Mouse (Mus musculus): ENCODE data around the gene Cacng4. TPM values are rescaled to one million over a fixed set of nuclear protein-coding genes. Genes with fewer than 3 reads are reported as not detected.

Gene Cacng4
- polyA plus RNA-seq, 1 experiment from 2014 or later: 4.3 TPM

- Histone ChIP-seq H3K27ac (no peak overlapping the region), H3K4me3 (no peak overlapping the region), H3K9ac (no peak overlapping the region)
Measured at GRCm38 (mm10) chr11:107705476-107706074, 88.8 kb downstream of the Cacng4 start.

GRCm38 (mm10) chr11:107705060-107705459 is 89.3 kb downstream of the Cacng4 start:
- ATAC-seq (ENCODE audit: insufficient number of reproducible peaks, low FRiP score, low TSS enrichment, low read depth): no peak
- H3K4me1 ChIP-seq: peaks cover 29% of the 10 kb centered on the region
- H3K9ac ChIP-seq: no peak overlapping the region
- H3K27me3 ChIP-seq: no peaks in the 10 kb centered on the region
- 60% methylated on average over 6 of the region's 6 CpGs for WGBS
- no peak overlapping the region for H3K4me3 ChIP-seq
- H3K9me3 ChIP-seq: no peaks in the 10 kb centered on the region
- H3K36me3 ChIP-seq: no peaks in the 10 kb centered on the region
- no peak overlapping the region for H3K4me2 ChIP-seq
- H3K27ac ChIP-seq: no peak overlapping the region

More at GRCm38 (mm10) chr11:107705476-107706074, 88.8 kb downstream of the Cacng4 start:
- H3K27me3 ChIP-seq: no peaks in the 10 kb centered on the region
- H3K9me3 ChIP-seq: no peaks in the 10 kb centered on the region
- H3K4me2 ChIP-seq: no peak overlapping the region
- no peaks in the 10 kb centered on the region for H3K36me3 ChIP-seq
- WGBS: 51% methylated on average over 11 of the region's 11 CpGs
- ATAC-seq (ENCODE audit: insufficient number of reproducible peaks, low FRiP score, low TSS enrichment, low read depth): no peak
- peaks cover 33% of the 10 kb centered on the region for H3K4me1 ChIP-seq

GRCm38 (mm10) chr11:107703272-107704134 is 90.9 kb downstream of the Cacng4 start:
- H3K27me3 ChIP-seq: no peaks in the 10 kb centered on the region
- no peak overlapping the region for H3K4me2 ChIP-seq
- no peaks in the 10 kb centered on the region for H3K9me3 ChIP-seq
- no peak overlapping the region for H3K27ac ChIP-seq
- WGBS: 61% methylated on average over 27 of the region's 27 CpGs
- H3K4me1 ChIP-seq: peaks cover 29% of the 10 kb centered on the region
- H3K4me3 ChIP-seq: no peak overlapping the region
- H3K9ac ChIP-seq: no peak overlapping the region
- no peak for ATAC-seq (ENCODE audit: insufficient number of reproducible peaks, low FRiP score, low TSS enrichment, low read depth)
- no peaks in the 10 kb centered on the region for H3K36me3 ChIP-seq

DNA sequence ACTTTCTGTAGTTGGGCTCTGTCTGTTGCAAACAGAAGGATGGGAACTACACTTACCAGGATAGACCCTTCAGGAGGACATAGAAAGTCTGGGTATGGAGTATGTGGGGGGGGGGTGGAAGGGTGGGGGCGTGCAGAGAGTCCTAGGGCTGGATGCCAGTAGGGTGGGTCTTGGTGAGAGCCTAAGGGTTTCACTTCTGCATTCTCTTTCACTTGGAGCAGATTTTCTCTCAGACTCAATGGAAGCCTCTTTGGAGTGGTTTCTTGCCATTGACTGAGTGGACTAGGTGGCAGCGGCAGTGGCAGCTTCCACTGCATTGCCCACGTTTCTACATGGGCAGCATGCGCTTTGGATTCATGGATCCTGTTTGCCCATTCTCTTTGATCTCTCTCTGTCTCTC is 94.4 kb downstream of the Cacng4 start:
- Histone ChIP-seq H3K4me3 (no peak overlapping the region), H3K9me3 (no peaks in the 10 kb centered on the region), H3K27me3 (no peaks in the 10 kb centered on the region), H3K36me3 (no peaks in the 10 kb centered on the region), H3K4me2 (no peak overlapping the region), H3K4me1 (peaks cover 23% of the 10 kb centered on the region), H3K27ac (no peak overlapping the region), H3K9ac (no peak overlapping the region)
- no peak for ATAC-seq (ENCODE audit: insufficient number of reproducible peaks, low FRiP score, low TSS enrichment, low read depth)
- WGBS: 90% methylated on average over 4 of the region's 4 CpGs

- Histone ChIP-seq H3K4me3 (no peak overlapping the region), H3K27ac (no peak overlapping the region), H3K4me2 (no peak overlapping the region), H3K9me3 (no peaks in the 10 kb centered on the region), H3K9ac (no peak overlapping the region), H3K27me3 (no peaks in the 10 kb centered on the region), H3K4me1 (peaks cover 6% of the 10 kb centered on the region; the same call in 1 of the 2 replicates), H3K36me3 (peaks cover 3% of the 10 kb centered on the region)
- 83% methylated on average over 6 of the region's 6 CpGs for WGBS
- ATAC-seq (ENCODE audit: insufficient number of reproducible peaks, low FRiP score, low TSS enrichment, low read depth): no peak
Measured at GRCm38 (mm10) chr11:107693338-107693737, 101.0 kb downstream of the Cacng4 start.

- no peak overlapping the region for H3K9ac ChIP-seq
- peaks cover 6% of the 10 kb centered on the region; the same call in 1 of the 2 replicates for H3K4me1 ChIP-seq
- H3K9me3 ChIP-seq: no peaks in the 10 kb centered on the region
- H3K27ac ChIP-seq: no peak overlapping the region
- peaks cover 7% of the 10 kb centered on the region for H3K36me3 ChIP-seq
- 80% methylated on average over 8 of the region's 8 CpGs for WGBS
- H3K4me3 ChIP-seq: no peak overlapping the region
- no peaks in the 10 kb centered on the region for H3K27me3 ChIP-seq
- no peak for ATAC-seq (ENCODE audit: insufficient number of reproducible peaks, low FRiP score, low TSS enrichment, low read depth)
- H3K4me2 ChIP-seq: no peak overlapping the region
Measured at GRCm38 (mm10) chr11:107691569-107691968, 102.8 kb downstream of the Cacng4 start.

DNA sequence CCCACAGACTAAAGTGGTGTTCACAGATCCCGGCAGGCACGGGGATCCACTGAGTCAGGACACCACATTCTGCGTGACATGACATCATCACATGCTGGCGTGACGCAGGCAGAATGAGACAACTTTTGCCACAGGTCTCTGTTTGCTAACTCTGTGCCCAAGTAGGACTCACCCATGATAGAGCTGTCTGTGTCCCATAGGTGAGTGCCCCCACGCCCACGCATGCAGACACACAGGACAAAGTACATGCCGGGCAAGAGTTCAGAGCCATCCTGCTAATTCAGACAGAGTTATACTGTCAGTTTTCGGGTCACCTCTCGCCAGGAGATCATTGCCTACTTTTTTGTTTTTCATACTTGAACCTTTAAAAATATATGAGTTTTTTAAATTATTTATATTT is 105.9 kb downstream of the Cacng4 start:
- Histone ChIP-seq H3K4me1 (peaks cover 3% of the 10 kb centered on the region; the same call in 1 of the 2 replicates), H3K9ac (no peak overlapping the region), H3K36me3 (peaks cover 23% of the 10 kb centered on the region), H3K4me2 (no peak overlapping the region), H3K27me3 (no peaks in the 10 kb centered on the region), H3K9me3 (no peaks in the 10 kb centered on the region), H3K27ac (no peak overlapping the region), H3K4me3 (no peak overlapping the region)
- no peak for ATAC-seq (ENCODE audit: insufficient number of reproducible peaks, low FRiP score, low TSS enrichment, low read depth)
- 96% methylated on average over 10 of the region's 10 CpGs for WGBS

GRCm38 (mm10) chr11:107686290-107686689 is 108.1 kb downstream of the Cacng4 start:
- WGBS: 87% methylated on average over 20 of the region's 20 CpGs
- no peak overlapping the region for H3K4me3 ChIP-seq
- H3K9ac ChIP-seq: no peak overlapping the region
- ATAC-seq (ENCODE audit: insufficient number of reproducible peaks, low FRiP score, low TSS enrichment, low read depth): no peak
- peaks cover 4% of the 10 kb centered on the region; the same call in 1 of the 2 replicates for H3K4me1 ChIP-seq
- no peak overlapping the region for H3K4me2 ChIP-seq
- H3K36me3 ChIP-seq: peaks cover 28% of the 10 kb centered on the region
- H3K27me3 ChIP-seq: no peaks in the 10 kb centered on the region
- no peak overlapping the region for H3K27ac ChIP-seq
- no peaks in the 10 kb centered on the region for H3K9me3 ChIP-seq

DNA sequence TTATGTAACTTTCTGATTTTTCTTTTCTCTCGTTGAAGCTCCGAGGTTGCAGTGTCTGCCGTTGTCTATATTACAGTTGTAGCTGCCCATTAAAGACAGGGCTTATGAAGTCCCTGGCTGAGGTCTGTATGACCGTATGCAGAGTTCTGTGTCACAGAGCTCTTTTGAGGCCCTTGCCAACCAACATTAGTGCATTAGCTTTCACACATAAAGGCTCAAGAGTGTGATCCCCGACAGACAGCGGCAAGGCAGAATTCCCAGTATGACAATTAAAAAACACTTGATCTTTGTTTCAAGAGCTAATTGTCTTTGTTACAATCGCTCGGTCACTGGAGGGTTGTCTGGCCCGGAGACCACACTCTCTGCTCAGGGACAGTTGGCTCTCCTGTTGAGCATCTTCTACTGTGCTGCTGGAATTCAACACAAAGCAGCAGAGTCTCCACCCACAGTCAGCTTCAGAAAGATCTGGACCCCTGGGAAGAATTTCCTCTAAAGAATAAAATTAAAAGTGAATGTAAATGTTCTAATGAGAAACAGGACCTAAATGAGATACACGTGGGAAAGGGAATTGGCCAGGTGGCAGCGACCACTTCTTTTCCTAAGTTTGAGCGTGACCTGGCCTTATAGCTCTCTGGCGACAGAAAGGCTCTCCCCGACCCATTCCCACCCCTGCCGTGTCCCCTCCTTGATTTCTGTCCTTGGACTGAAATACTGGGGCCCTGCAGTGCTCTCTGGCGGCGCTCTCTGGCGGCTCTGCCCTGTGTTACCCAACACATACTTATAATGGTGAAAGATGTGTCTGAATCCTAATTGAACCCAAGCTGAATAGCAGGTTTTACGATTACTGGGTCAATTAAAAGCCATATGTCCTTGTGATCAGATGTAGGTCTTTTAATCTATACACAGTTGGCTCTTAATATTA is 110.6 kb downstream of the Cacng4 start:
- no peak for ATAC-seq (ENCODE audit: insufficient number of reproducible peaks, low FRiP score, low TSS enrichment, low read depth)
- Histone ChIP-seq H3K9me3 (no peaks in the 10 kb centered on the region), H3K4me2 (no peak overlapping the region), H3K27ac (no peak overlapping the region), H3K27me3 (no peaks in the 10 kb centered on the region), H3K36me3 (peaks cover 28% of the 10 kb centered on the region), H3K4me1 (peaks cover 4% of the 10 kb centered on the region; the same call in 1 of the 2 replicates), H3K9ac (no peak overlapping the region), H3K4me3 (no peak overlapping the region)
- 43% methylated on average over 19 of the region's 19 CpGs for WGBS

DNA sequence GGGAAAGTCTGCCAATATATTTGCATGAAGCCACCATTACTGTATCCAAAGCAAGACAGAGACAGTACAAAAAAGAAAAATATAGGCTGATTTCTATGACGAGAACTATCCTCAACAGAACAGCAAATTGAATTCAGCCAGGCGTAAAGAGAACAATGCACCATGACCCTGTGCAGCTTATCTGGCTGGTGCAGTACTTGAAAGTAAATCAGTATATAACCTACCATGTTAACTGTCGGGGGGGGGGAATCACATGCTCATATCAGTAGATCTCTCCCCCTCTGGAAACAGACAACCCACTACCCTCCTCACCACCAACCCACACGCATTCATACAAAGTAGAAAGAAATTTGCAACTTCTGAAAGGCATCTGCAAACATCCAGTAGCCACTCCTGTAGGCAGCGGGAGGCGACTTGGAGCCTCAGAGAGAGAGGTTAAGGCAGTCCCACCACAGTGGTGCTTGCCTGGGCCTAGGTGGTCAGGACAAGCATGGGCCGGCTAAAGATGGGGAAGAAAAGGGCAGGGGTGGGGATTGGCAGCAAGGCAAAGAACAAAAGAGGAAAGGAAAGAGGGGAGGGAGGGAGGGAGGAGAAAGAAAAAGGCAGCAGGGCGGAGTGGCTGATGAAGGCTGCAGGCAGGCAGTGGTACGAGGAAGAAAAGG is 111.5 kb downstream of the Cacng4 start:
- Histone ChIP-seq H3K9ac (no peak overlapping the region), H3K9me3 (no peaks in the 10 kb centered on the region), H3K4me1 (peaks cover 4% of the 10 kb centered on the region; the same call in 1 of the 2 replicates), H3K36me3 (peaks cover 22% of the 10 kb centered on the region), H3K4me2 (no peak overlapping the region), H3K27me3 (no peaks in the 10 kb centered on the region), H3K4me3 (no peak overlapping the region), H3K27ac (no peak overlapping the region)
- ATAC-seq (ENCODE audit: insufficient number of reproducible peaks, low FRiP score, low TSS enrichment, low read depth): no peak
- WGBS: 79% methylated on average over 9 of the region's 9 CpGs

All from limb, embryonic 15.5 days (tissue).